Mouse (Mus musculus) heart, postnatal 36 days (tissue): ENCODE data around the gene Ndufaf2. TPM values are rescaled to one million over a fixed set of nuclear protein-coding genes. Genes with fewer than 3 reads are reported as not detected.

Experiments
- DNase-seq, 2 experiments: peaks; one replicate each; pipeline ENCODE4 v3.0.0; 2021 to 2022
- intact Hi-C: fragments of 180-260 bp; cut with DNase I; formaldehyde crosslinking; loops from one replicate; pipeline ENCODE4 v1.15.1; 2025
- total RNA-seq, 2 experiments: library from RNA; stranded (reverse); gene quantifications; 2 replicates each; pipeline ENCODE4 v1.2.3; 2021

Ndufaf2 gene
- total RNA-seq, 2 experiments from 2014 or later = 23.1 to 30.4 TPM

GRCm38 (mm10) chr13:108151782-108152181, 6.6 kb downstream of the Ndufaf2 start:
- DNase-seq = no peak
- intact Hi-C loops = loop anchor here (2.0 to 10.0 kb wide), 6 partner anchors 107 to 1217 kb away; partner anchors contain the start of genes Ipo11 and Smim15

- DNase-seq = no peak
- intact Hi-C loops = no loop called here
Observed at GRCm38 (mm10) chr13:108144086-108144485, 14.3 kb downstream of the Ndufaf2 start.

- DNase-seq = no peak
- intact Hi-C loops = no loop called here
Observed at GRCm38 (mm10) chr13:108138403-108138977, 19.9 kb downstream of the Ndufaf2 start.

GRCm38 (mm10) chr13:108135617-108136016, 22.8 kb downstream of the Ndufaf2 start:
- intact Hi-C loops = no loop called here
- DNase-seq = no peak

- intact Hi-C loops = no loop called here
- no peak for DNase-seq
Observed at GRCm38 (mm10) chr13:108132031-108132819, 26.2 kb downstream of the Ndufaf2 start.

- no peak for DNase-seq
- intact Hi-C loops = no loop called here
Observed at GRCm38 (mm10) chr13:108130737-108131136, 27.7 kb downstream of the Ndufaf2 start.

- intact Hi-C loops = no loop called here
- peak in 1 of 2 experiments; percentile 7 for DNase-seq
Observed at GRCm38 (mm10) chr13:108129070-108129469, 29.4 kb downstream of the Ndufaf2 start.

GRCm38 (mm10) chr13:108127883-108128282, 30.5 kb downstream of the Ndufaf2 start:
- DNase-seq = no peak
- intact Hi-C loops = loop anchor here (1.0 kb wide), 1 partner anchor 25 kb away; no protein-coding TSS in a partner anchor

GRCm38 (mm10) chr13:108127130-108127529, 31.3 kb downstream of the Ndufaf2 start:
- intact Hi-C loops = loop anchor here (1.0 kb wide), 1 partner anchor 26 kb away; no protein-coding TSS in a partner anchor
- peak in 1 of 2 experiments; percentile 50 for DNase-seq

GRCm38 (mm10) chr13:108126246-108126645, 32.2 kb downstream of the Ndufaf2 start:
- DNase-seq = no peak
- intact Hi-C loops = no loop called here

GRCm38 (mm10) chr13:108124096-108124495, 34.3 kb downstream of the Ndufaf2 start:
- no peak for DNase-seq
- intact Hi-C loops = no loop called here

GRCm38 (mm10) chr13:108123109-108123723, 35.2 kb downstream of the Ndufaf2 start:
- intact Hi-C loops = no loop called here
- no peak for DNase-seq

GRCm38 (mm10) chr13:108119411-108120310, 38.8 kb downstream of the Ndufaf2 start:
- DNase-seq = no peak
- intact Hi-C loops = no loop called here

- intact Hi-C loops = no loop called here
Observed at GRCm38 (mm10) chr13:108118188-108118587, 40.2 kb downstream of the Ndufaf2 start.

GRCm38 (mm10) chr13:108117654-108118053, 40.8 kb downstream of the Ndufaf2 start:
- intact Hi-C loops = no loop called here
- no peak for DNase-seq

More at GRCm38 (mm10) chr13:108118188-108118587, 40.2 kb downstream of the Ndufaf2 start:
- no peak for DNase-seq

GRCm38 (mm10) chr13:108114257-108114656, 44.2 kb downstream of the Ndufaf2 start:
- intact Hi-C loops = no loop called here
- no peak for DNase-seq

GRCm38 (mm10) chr13:108113536-108113935, 44.9 kb downstream of the Ndufaf2 start:
- intact Hi-C loops = no loop called here
- no peak for DNase-seq

GRCm38 (mm10) chr13:108110929-108111328, 47.5 kb downstream of the Ndufaf2 start:
- intact Hi-C loops = no loop called here
- no peak for DNase-seq

GRCm38 (mm10) chr13:108100700-108101099, 57.7 kb downstream of the Ndufaf2 start:
- intact Hi-C loops = no loop called here
- no peak for DNase-seq

GRCm38 (mm10) chr13:108096446-108096845, 62.0 kb downstream of the Ndufaf2 start:
- DNase-seq = peak in 1 of 2 experiments; percentile 2
- intact Hi-C loops = no loop called here
